Mouse (Mus musculus) CH12.LX (cell line): Measurements from ENCODE around the gene Etfdh. TPM values are rescaled to one million over a fixed set of nuclear protein-coding genes. Genes with fewer than 3 reads are reported as not detected.

ENCODE experiments used
- DNase-seq: peaks from one replicate; pipeline ENCODE4 v3.0.0-alpha.2; 2013; ENCODE audit errors: extremely low read depth
- H3K27ac ChIP-seq: 2 replicates; pipeline ENCODE4 v1.5.1; 2012; ENCODE audit warnings: low read depth, mild to moderate bottlenecking, control low read depth, moderate library complexity; ENCODE audit not compliant: insufficient read depth
- H3K27me3 ChIP-seq: replicated peaks from 2 replicates; pipeline ENCODE3; 2012; ENCODE audit warnings: inconsistent platforms
- H3K36me3 ChIP-seq, 2 experiments: replicated peaks in 1 of 2; 2 replicates each; pipeline versions ENCODE3 to v1.6.1; 2012; ENCODE audit warnings: inconsistent platforms in 1 of 2, low read length in 1 of 2, mild to moderate bottlenecking in 1 of 2, mixed read lengths in 1 of 2, moderate library complexity in 1 of 2; ENCODE audit not compliant: control insufficient read depth in 1 of 2, insufficient read depth in 1 of 2
- H3K4me1 ChIP-seq, 2 experiments: 2 replicates each; pipeline ENCODE4 v1.6.1; 2012; ENCODE audit warnings: inconsistent platforms in 1 of 2, moderate library complexity in 1 of 2; ENCODE audit not compliant: insufficient read depth in 2 of 2, control insufficient read depth in 1 of 2
- H3K4me2 ChIP-seq: 2 replicates; pipeline ENCODE4 v1.6.1; 2012; ENCODE audit warnings: low read depth, mild to moderate bottlenecking, control low read depth; ENCODE audit not compliant: poor library complexity, insufficient read depth, severe bottlenecking
- H3K4me3 ChIP-seq, 3 experiments: fragments of 150-350 bp in 1 of 3; sonication (generic) in 1 of 3; replicated peaks in 1 of 3; 2 replicates each; pipeline versions ENCODE3 to v1.5.1; 2011 to 2012; ENCODE audit warnings: low read depth in 2 of 3, low read length in 2 of 3, mild to moderate bottlenecking in 2 of 3, moderate library complexity in 2 of 3, control low read depth in 1 of 3, improper control_type of control experiment in 1 of 3, inconsistent platforms in 1 of 3, mixed read lengths in 1 of 3; ENCODE audit not compliant: poor library complexity in 1 of 3
- H3K79me2 ChIP-seq: replicated peaks from 2 replicates; pipeline ENCODE4 v1.6.1; 2012; ENCODE audit warnings: mild to moderate bottlenecking, moderate library complexity; ENCODE audit not compliant: control insufficient read depth, poor library complexity, insufficient read depth, severe bottlenecking; ENCODE audit errors: extremely low read depth
- H3K9ac ChIP-seq: 2 replicates; pipeline ENCODE4 v1.6.1; 2012; ENCODE audit warnings: low read depth, mild to moderate bottlenecking, control low read depth, moderate library complexity; ENCODE audit not compliant: insufficient read depth
- H3K9me3 ChIP-seq: replicated peaks from 2 replicates; pipeline ENCODE3; 2012; ENCODE audit warnings: low read length, inconsistent platforms, mixed read lengths
- CHD2 ChIP-seq: IDR thresholded peaks from 2 replicates; pipeline ENCODE4 v1.6.1; 2011; ENCODE audit warnings: low read length, improper control_type of control experiment
- CTCF ChIP-seq, 2 experiments: IDR thresholded peaks in 1 of 2; conservative IDR thresholded peaks in 1 of 2; 2 replicates each; pipeline ENCODE4 v1.5.1; 2011 to 2012; ENCODE audit warnings: low read depth in 2 of 2, low read length in 2 of 2, improper control_type of control experiment in 1 of 2, inconsistent platforms in 1 of 2, mild to moderate bottlenecking in 1 of 2, moderate library complexity in 1 of 2
- E2F4 ChIP-seq: IDR thresholded peaks from 2 replicates; pipeline ENCODE4 v1.6.1; 2011; ENCODE audit warnings: low read depth, low read length, improper control_type of control experiment; ENCODE audit not compliant: insufficient replicate concordance
- ELF1 ChIP-seq: IDR thresholded peaks from 2 replicates; pipeline ENCODE4 v1.6.1; 2014; ENCODE audit warnings: low read depth, mild to moderate bottlenecking, inconsistent platforms, low read length, improper control_type of control experiment
- EP300 ChIP-seq: IDR thresholded peaks from 2 replicates; pipeline ENCODE4 v1.6.1; 2011; ENCODE audit warnings: low read length, improper control_type of control experiment
- ETS1 ChIP-seq: conservative IDR thresholded peaks from 2 replicates; pipeline ENCODE4 v1.6.1; 2012; ENCODE audit warnings: low read depth, mild to moderate bottlenecking, inconsistent platforms, low read length, improper control_type of control experiment, moderate library complexity
- GABPA ChIP-seq: IDR thresholded peaks from 2 replicates; pipeline ENCODE4 v1.6.1; 2012; ENCODE audit warnings: low read depth, low read length, improper control_type of control experiment, inconsistent platforms; ENCODE audit not compliant: insufficient replicate concordance
- HCFC1 ChIP-seq: IDR thresholded peaks from 2 replicates; pipeline ENCODE4 v1.6.1; 2012; ENCODE audit warnings: low read depth, mild to moderate bottlenecking, inconsistent platforms, low read length, improper control_type of control experiment
- JUND ChIP-seq: conservative IDR thresholded peaks from 2 replicates; pipeline ENCODE4 v1.6.1; 2011; ENCODE audit warnings: low read depth, low read length, improper control_type of control experiment
- MAFK ChIP-seq: IDR thresholded peaks from 2 replicates; pipeline ENCODE4 v1.6.1; 2011; ENCODE audit warnings: low read length, improper control_type of control experiment; ENCODE audit not compliant: insufficient replicate concordance
- MAX ChIP-seq: IDR thresholded peaks from 2 replicates; pipeline ENCODE4 v1.6.1; 2011; ENCODE audit warnings: low read length, improper control_type of control experiment
- MAZ ChIP-seq: IDR thresholded peaks from 2 replicates; pipeline ENCODE4 v1.6.1; 2012; ENCODE audit warnings: low read depth, mild to moderate bottlenecking, inconsistent platforms, low read length, improper control_type of control experiment, moderate library complexity
- MXI1 ChIP-seq: IDR thresholded peaks from 2 replicates; pipeline ENCODE4 v1.6.1; 2011; ENCODE audit warnings: mild to moderate bottlenecking, low read depth, low read length, improper control_type of control experiment
- MYC ChIP-seq: IDR thresholded peaks from 2 replicates; pipeline ENCODE4 v1.6.1; 2011; ENCODE audit warnings: low read depth, mild to moderate bottlenecking, improper control_type of control experiment, low read length
- NELFE ChIP-seq: IDR thresholded peaks from 2 replicates; pipeline ENCODE4 v1.6.1; 2011; ENCODE audit warnings: low read depth, low read length, improper control_type of control experiment
- NRF1 ChIP-seq: IDR thresholded peaks from 2 replicates; pipeline ENCODE4 v1.6.1; 2014; ENCODE audit warnings: low read depth, mild to moderate bottlenecking, inconsistent platforms, low read length, improper control_type of control experiment, moderate library complexity
- POLR2A ChIP-seq: IDR thresholded peaks from 2 replicates; pipeline ENCODE4 v1.6.1; 2011; ENCODE audit warnings: low read depth, mild to moderate bottlenecking, improper control_type of control experiment, low read length
- RCOR1 ChIP-seq: conservative IDR thresholded peaks from 2 replicates; pipeline ENCODE4 v1.6.1; 2012; ENCODE audit warnings: low read depth, mild to moderate bottlenecking, inconsistent platforms, low read length, improper control_type of control experiment
- SIN3A ChIP-seq: IDR thresholded peaks from 2 replicates; pipeline ENCODE4 v1.6.1; 2012; ENCODE audit warnings: low read length, improper control_type of control experiment, inconsistent platforms
- SMC3 ChIP-seq: IDR thresholded peaks from 2 replicates; pipeline ENCODE4 v1.6.1; 2011; ENCODE audit warnings: low read depth, low read length, improper control_type of control experiment
- TBP ChIP-seq: conservative IDR thresholded peaks from 2 replicates; pipeline ENCODE4 v1.6.1; 2011; ENCODE audit warnings: low read depth, low read length, improper control_type of control experiment
- TCF12 ChIP-seq: IDR thresholded peaks from 2 replicates; pipeline ENCODE4 v1.6.1; 2014; ENCODE audit warnings: low read depth, mild to moderate bottlenecking, inconsistent platforms, low read length, improper control_type of control experiment
- UBTF ChIP-seq: IDR thresholded peaks from 2 replicates; pipeline ENCODE4 v1.6.1; 2012; ENCODE audit warnings: low read depth, mild to moderate bottlenecking, inconsistent platforms, low read length, improper control_type of control experiment, moderate library complexity
- USF2 ChIP-seq: conservative IDR thresholded peaks from 2 replicates; pipeline ENCODE4 v1.6.1; 2011; ENCODE audit warnings: low read depth, low read length, improper control_type of control experiment
- ZKSCAN1 ChIP-seq: IDR thresholded peaks from 2 replicates; pipeline ENCODE4 v1.6.1; 2012; ENCODE audit warnings: low read depth, inconsistent platforms, low read length, improper control_type of control experiment, borderline replicate concordance
- ZMIZ1 ChIP-seq: IDR thresholded peaks from 2 replicates; pipeline ENCODE4 v1.6.1; 2012; ENCODE audit warnings: low read depth, mild to moderate bottlenecking, inconsistent platforms, low read length, improper control_type of control experiment
- ZNF384 ChIP-seq: IDR thresholded peaks from 2 replicates; pipeline ENCODE4 v1.6.1; 2012; ENCODE audit warnings: low read depth, low read length, improper control_type of control experiment, inconsistent platforms
- dilution Hi-C: fragments of 300-500 bp; cut with MboI; formaldehyde crosslinking; loops from 2 replicates; pipeline ENCODE4 v1.14.3; 2020; ENCODE audit warnings: low sequenced_read_pairs; ENCODE audit not compliant: extremely low pct_unique_long_range_greater_than_20kb, extremely low pct_ligation_motif_present
- in situ Hi-C: fragments of 300-500 bp; cut with MboI; formaldehyde crosslinking; loops from 3 replicates; pipeline ENCODE4 v1.14.3; 2019; ENCODE audit warnings: low sequenced_read_pairs, low pct_ligation_motif_present, low pct_unique_long_range_greater_than_20kb, mixed read lengths
- polyA plus RNA-seq: library from polyadenylated mRNA; unstranded; fragments of >175 nt; gene quantifications from 2 replicates; pipeline ENCODE4 v1.2.1, GENCODE M21; 2012; ENCODE audit warnings: low read depth; ENCODE audit not compliant: insufficient read length
- total RNA-seq, 2 experiments: library from RNA; depleted of rRNA; stranded (reverse); fragments of 300-350 nt in 1 of 2; fragments of >200 nt in 1 of 2; gene quantifications; 2 replicates each; pipeline ENCODE4 v1.2.3; 2012 to 2014

Gene Etfdh
- total and polyA plus RNA-seq, 3 experiments, result 22.0 to 32.1 (median 22.4) TPM

DNA sequence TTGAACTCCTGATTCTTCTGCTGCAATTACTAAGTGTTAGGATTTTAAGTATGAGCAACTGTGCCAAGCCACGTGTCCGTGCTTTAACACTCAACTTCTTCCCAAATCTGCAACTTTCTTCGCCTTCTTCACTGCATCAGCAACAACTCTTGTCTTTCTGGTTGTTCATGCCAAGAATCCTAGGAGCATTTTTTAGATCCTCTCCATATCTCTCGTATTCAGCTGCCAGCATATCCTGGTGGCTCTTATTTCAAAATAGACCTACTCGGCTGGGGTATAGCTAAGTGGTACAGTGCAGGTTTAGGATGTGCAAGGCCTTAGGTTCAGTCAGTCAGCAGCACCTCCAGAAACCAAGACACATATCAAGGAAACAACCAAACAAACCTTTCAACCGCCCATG is 51.7 kb downstream of the Etfdh start:
- Histone ChIP-seq H3K4me3 (no peak overlapping the region), H3K9me3 (no peaks in the 10 kb centered on the region), H3K27me3 (peaks cover 48% of the 10 kb centered on the region), H3K9ac (no peak overlapping the region), H3K4me1 (peaks cover 0 to 2% of the 10 kb centered on the region in 2 experiments; a peak in 1 of 4 replicates), H3K4me2 (no peak overlapping the region), H3K36me3 (no peaks in the 10 kb centered on the region), H3K79me2 (no peaks in the 10 kb centered on the region), H3K27ac (no peak overlapping the region)
- dilution Hi-C loops, result loop anchor here (25.0 kb wide), 1 partner anchor 365 kb away; no protein-coding TSS in a partner anchor
- no peak for DNase-seq
- no peak for TF ChIP-seq MAFK
- TF ChIP-seq POLR2A, result no peak
- no peak for TF ChIP-seq NELFE
- no peak for TF ChIP-seq ETS1
- no peak for TF ChIP-seq NRF1
- no peak for TF ChIP-seq UBTF
- no peak for TF ChIP-seq MAZ
- TF ChIP-seq CHD2, result no peak
- TF ChIP-seq SMC3, result no peak
- TF ChIP-seq ELF1, result no peak
- no peak for TF ChIP-seq JUND
- TF ChIP-seq EP300, result no peak
- no peak for TF ChIP-seq CTCF (conservative IDR thresholded peaks at IDR 0.05 in 1 of 2, IDR thresholded peaks at IDR 0.05 in 1 of 2; ENCODE audit: low read depth in 2 of 2, low read length in 2 of 2)
- no peak for TF ChIP-seq ZNF384
- no peak for TF ChIP-seq ZMIZ1
- no peak for TF ChIP-seq SIN3A
- TF ChIP-seq MYC, result no peak
- in situ Hi-C loops, result loop anchor here (25.0 kb wide), 1 partner anchor 615 kb away; no protein-coding TSS in a partner anchor

DNA sequence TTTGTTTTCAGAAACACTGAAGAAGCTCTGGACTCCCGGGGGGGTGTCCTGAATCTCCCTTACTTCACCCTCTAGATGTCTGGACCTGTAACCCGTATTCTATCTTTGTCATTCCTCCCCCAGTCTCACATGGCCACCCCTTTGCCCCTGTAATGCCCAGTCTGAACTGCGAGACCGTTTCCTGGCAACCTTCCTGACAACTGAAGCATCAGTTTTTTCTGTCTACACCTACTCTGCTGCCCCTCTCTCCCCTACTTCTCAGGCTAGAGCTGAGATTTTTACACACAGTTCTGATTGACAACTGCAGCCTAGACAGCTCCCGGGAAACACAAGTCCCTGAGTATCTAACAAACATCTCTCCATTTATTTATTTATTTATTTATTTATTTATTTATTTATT is 52.4 kb downstream of the Etfdh start:
- H3K4me2 ChIP-seq, result no peak overlapping the region
- H3K9ac ChIP-seq, result no peak overlapping the region
- H3K79me2 ChIP-seq, result no peaks in the 10 kb centered on the region
- dilution Hi-C loops, result loop anchor here (25.0 kb wide), 1 partner anchor 365 kb away; no protein-coding TSS in a partner anchor
- peaks cover 0 to 5% of the 10 kb centered on the region in 2 experiments; a peak in 1 of 4 replicates for H3K4me1 ChIP-seq
- TF ChIP-seq E2F4, result no peak
- no peak for TF ChIP-seq UBTF
- no peak for TF ChIP-seq HCFC1
- TF ChIP-seq MYC, result no peak
- no peak for TF ChIP-seq USF2
- TF ChIP-seq SIN3A, result no peak
- TF ChIP-seq JUND, result no peak
- TF ChIP-seq ZKSCAN1, result no peak
- TF ChIP-seq ZNF384, result no peak
- no peak for TF ChIP-seq RCOR1
- TF ChIP-seq MXI1, result no peak
- no peak for TF ChIP-seq TBP
- no peak for TF ChIP-seq SMC3
- TF ChIP-seq TCF12, result no peak
- TF ChIP-seq MAX, result no peak
- TF ChIP-seq GABPA, result no peak
- no peak for DNase-seq
- H3K4me3 ChIP-seq, result no peak overlapping the region
- no peaks in the 10 kb centered on the region for H3K9me3 ChIP-seq
- peaks cover 53% of the 10 kb centered on the region for H3K27me3 ChIP-seq
- no peak overlapping the region for H3K27ac ChIP-seq
- H3K36me3 ChIP-seq, result no peaks in the 10 kb centered on the region
- in situ Hi-C loops, result loop anchor here (25.0 kb wide), 1 partner anchor 615 kb away; no protein-coding TSS in a partner anchor
